Comparison of ENCODE assay signal across 8 mouse cellular contexts in the genomic region with DNA sequence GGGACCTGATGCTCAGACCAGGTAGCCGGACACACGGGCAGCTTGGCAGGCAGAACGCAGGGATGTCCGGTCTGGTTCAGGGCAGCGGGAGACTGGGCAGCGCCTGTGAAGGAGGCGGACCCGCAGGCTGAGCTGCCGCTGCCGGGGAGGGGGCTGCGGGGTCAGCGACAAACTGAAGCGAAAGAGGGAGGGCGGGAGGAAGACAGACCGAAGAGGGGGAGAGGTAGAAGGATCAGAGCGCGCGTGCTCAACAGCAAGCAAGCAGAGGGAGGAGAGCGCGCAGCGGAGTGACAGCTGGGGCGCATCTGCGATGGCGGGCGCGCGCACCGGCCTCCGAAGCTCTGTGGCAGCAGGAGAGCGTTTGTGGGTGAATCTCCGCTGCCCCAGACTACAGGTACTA. TPM values are rescaled to one million over a fixed set of nuclear protein-coding genes. Genes with fewer than 3 reads are reported as not detected.
DNase-seq lines count a peak whose midpoint lies in the region; ATAC-seq and TF ChIP-seq lines count a peak whose summit lies in the region.

A gene (minus strand): TSS at position 261 of the 400 bp plus-strand sequence.

- H3K4me1 ChIP-seq in forebrain, embryonic 11.5 days (replicated peaks; ENCODE audit: control insufficient read depth, insufficient read depth, low read length), result peaks cover 11% of the 10 kb centered on the region
- H3K4me1 ChIP-seq in midbrain, embryonic 12.5 days, result peaks cover 33% of the 10 kb centered on the region
- 0 out of 2 replicates have a peak, but pooled peaks cover 4% of the 10 kb centered on the region for H3K4me1 ChIP-seq in stomach, postnatal 0 days (replicated peaks; ENCODE audit: control insufficient read depth, insufficient read depth)

- no peak for ATAC-seq in forebrain, embryonic 11.5 days (replicated peaks; ENCODE audit: low FRiP score)
- ATAC-seq in midbrain, embryonic 12.5 days (ENCODE audit: low FRiP score, low read depth), result peak; percentile 51
- ATAC-seq in stomach, postnatal 0 days (ENCODE audit: low FRiP score, low TSS enrichment), result no peak

- TF ChIP-seq CTCF in stomach, postnatal 0 days (IDR thresholded peaks at IDR 0.05; ENCODE audit: low read depth), result no peak

- peak within 1 kb of the TSS; percentile 55 for H3K4me2 ChIP-seq in forebrain, embryonic 11.5 days (ENCODE audit: low read depth, low read length, severe bottlenecking)
- peak within 1 kb of the TSS; percentile 59 for H3K4me2 ChIP-seq in midbrain, embryonic 12.5 days (replicated peaks)
- H3K4me2 ChIP-seq in stomach, postnatal 0 days (replicated peaks; ENCODE audit: low read depth), result peak within 1 kb of the TSS; percentile 46

- H3K27me3 ChIP-seq in forebrain, embryonic 11.5 days (ENCODE audit: control insufficient read depth, insufficient read depth, low read length), result peaks cover 30% of the 10 kb centered on the region
- peaks cover 75% of the 10 kb centered on the region for H3K27me3 ChIP-seq in midbrain, embryonic 12.5 days
- H3K27me3 ChIP-seq in stomach, postnatal 0 days (ENCODE audit: control insufficient read depth, insufficient read depth, low read length), result peaks cover 2% of the 10 kb centered on the region; the same call in 1 of the 2 replicates

- H3K27ac ChIP-seq in forebrain, embryonic 11.5 days (ENCODE audit: low read depth, low read length), result no peak within 1 kb of the TSS
- H3K27ac ChIP-seq in midbrain, embryonic 12.5 days (replicated peaks), result no peak within 1 kb of the TSS
- H3K27ac ChIP-seq in stomach, postnatal 0 days (replicated peaks), result no peak within 1 kb of the TSS

- no peak for TF ChIP-seq EP300 in stomach, postnatal 0 days (optimal IDR thresholded peaks at IDR 0.05)

- under 1% methylated on average over 31 of the region's 31 CpGs for WGBS in forebrain, embryonic 11.5 days
- under 1% methylated on average over 30 of the region's 31 CpGs for WGBS in midbrain, embryonic 12.5 days
- 2% methylated on average over 29 of the region's 31 CpGs for WGBS in stomach, postnatal 0 days

- peak; percentile 45 for DNase-seq in adrenal gland, postnatal 14 days
- no peak for DNase-seq in adrenal gland, adult 18-20 months (ENCODE audit: low spot score in 2 of 2)
- DNase-seq in R1 (ENCODE audit: low read depth, low spot score), result peak; percentile 46
- peak; percentile 71 for DNase-seq in forebrain, embryonic 11.5 days (ENCODE audit: low spot score)
- DNase-seq in layer of hippocampus, adult 8-10 months (ENCODE audit: low spot score in 2 of 2), result peak; percentile 54 to 69
- DNase-seq in stomach, postnatal 0 days (ENCODE audit: low spot score), result no peak
- DNase-seq in spleen, postnatal 10 days (ENCODE audit: low spot score in 2 of 2), result no peak

- no peaks in the 10 kb centered on the region for H3K36me3 ChIP-seq in forebrain, embryonic 11.5 days (ENCODE audit: control insufficient read depth, insufficient read depth, low read length)
- H3K36me3 ChIP-seq in midbrain, embryonic 12.5 days, result no peaks in the 10 kb centered on the region
- no peaks in the 10 kb centered on the region for H3K36me3 ChIP-seq in stomach, postnatal 0 days (ENCODE audit: control insufficient read depth, insufficient read depth, low read length)

- peak within 1 kb of the TSS; percentile 32 for H3K4me3 ChIP-seq in forebrain, embryonic 11.5 days (ENCODE audit: low read depth, low read length)
- peak within 1 kb of the TSS; percentile 43 for H3K4me3 ChIP-seq in midbrain, embryonic 12.5 days
- peak within 1 kb of the TSS; percentile 26 for H3K4me3 ChIP-seq in stomach, postnatal 0 days (ENCODE audit: low read depth, low read length)

- no peaks in the 10 kb centered on the region for H3K9me3 ChIP-seq in forebrain, embryonic 11.5 days (ENCODE audit: control insufficient read depth, low read length)
- H3K9me3 ChIP-seq in midbrain, embryonic 12.5 days, result no peaks in the 10 kb centered on the region
- no peaks in the 10 kb centered on the region for H3K9me3 ChIP-seq in stomach, postnatal 0 days (ENCODE audit: control insufficient read depth, low read length)

- no peak within 1 kb of the TSS for H3K9ac ChIP-seq in forebrain, embryonic 11.5 days (ENCODE audit: low read length)
- peak within 1 kb of the TSS; percentile 20; the same call in 1 of the 2 replicates for H3K9ac ChIP-seq in midbrain, embryonic 12.5 days (replicated peaks)
- H3K9ac ChIP-seq in stomach, postnatal 0 days (ENCODE audit: low read length), result no peak within 1 kb of the TSS

RNA-seq across cellular contexts. Expression of the gene that starts here (rescaled TPM):
- 0.23 TPM in 1 of 2 replicates, not detected in the other for total RNA-seq in adrenal gland, postnatal 14 days (2021)
- under 1 TPM in 1 of 2 experiments, not detected in 1; 0.27 TPM for total RNA-seq in adrenal gland, adult 18-20 months (2021)
- polyA plus RNA-seq in forebrain, embryonic 11.5 days (2014; fragmentation: Nextera tagmentation; extraction: Ambion mirVana), result 0.16 and 0.67 TPM in 2 replicates
- total RNA-seq in layer of hippocampus, adult 8-10 months (2022), result 10 to 100 TPM; 43.7 to 47.6 (median 45.5) TPM
- polyA plus RNA-seq in midbrain, embryonic 12.5 days (2016; fragmentation: Nextera tagmentation; extraction: Ambion mirVana), result 0.54 and 0.60 TPM in 2 replicates
- polyA plus RNA-seq in stomach, postnatal 0 days (2015; fragmentation: Nextera tagmentation; extraction: Ambion mirVana), result 0.08 TPM in 2 replicates

Comparison
In these comparisons a context has a peak if more than half of its experiments do, and no peak if none do; other contexts are left out.
1. RNA of the gene that starts here (total RNA-seq): 43.7 to 47.6 TPM in layer of hippocampus, adult 8-10 months; 0.27 TPM in adrenal gland, adult 18-20 months and 0.23 TPM in adrenal gland, postnatal 14 days; every median in the first group is over 10 times any median in the second.
2. Peak in DNase-seq in adrenal gland, postnatal 14 days; RNA of the gene not detected or under 1 TPM.
3. Peak in DNase-seq, H3K4me3 ChIP-seq and H3K4me2 ChIP-seq in forebrain, embryonic 11.5 days; RNA of the gene not detected or under 1 TPM.
4. Peak in ATAC-seq, H3K4me3 ChIP-seq, H3K9ac ChIP-seq and H3K4me2 ChIP-seq in midbrain, embryonic 12.5 days; RNA of the gene not detected or under 1 TPM.
5. DNase-seq: peak in R1 (single experiment) and layer of hippocampus, adult 8-10 months (2 of 2); none in adrenal gland, adult 18-20 months (0 of 2), stomach, postnatal 0 days (single experiment) and spleen, postnatal 10 days (0 of 2).
6. Peak in every context shown above with its lines, with median percentiles within 50 percentile points of each other: H3K4me2 ChIP-seq and H3K4me3 ChIP-seq.